Mouse (Mus musculus): ENCODE results near the gene Rbm8a. TPM values are rescaled to one million over a fixed set of nuclear protein-coding genes. Genes with fewer than 3 reads are reported as not detected.

The Rbm8a gene
- total RNA-seq, 2 experiments from 2014 or later: 68.8 to 72.9 TPM

DNA sequence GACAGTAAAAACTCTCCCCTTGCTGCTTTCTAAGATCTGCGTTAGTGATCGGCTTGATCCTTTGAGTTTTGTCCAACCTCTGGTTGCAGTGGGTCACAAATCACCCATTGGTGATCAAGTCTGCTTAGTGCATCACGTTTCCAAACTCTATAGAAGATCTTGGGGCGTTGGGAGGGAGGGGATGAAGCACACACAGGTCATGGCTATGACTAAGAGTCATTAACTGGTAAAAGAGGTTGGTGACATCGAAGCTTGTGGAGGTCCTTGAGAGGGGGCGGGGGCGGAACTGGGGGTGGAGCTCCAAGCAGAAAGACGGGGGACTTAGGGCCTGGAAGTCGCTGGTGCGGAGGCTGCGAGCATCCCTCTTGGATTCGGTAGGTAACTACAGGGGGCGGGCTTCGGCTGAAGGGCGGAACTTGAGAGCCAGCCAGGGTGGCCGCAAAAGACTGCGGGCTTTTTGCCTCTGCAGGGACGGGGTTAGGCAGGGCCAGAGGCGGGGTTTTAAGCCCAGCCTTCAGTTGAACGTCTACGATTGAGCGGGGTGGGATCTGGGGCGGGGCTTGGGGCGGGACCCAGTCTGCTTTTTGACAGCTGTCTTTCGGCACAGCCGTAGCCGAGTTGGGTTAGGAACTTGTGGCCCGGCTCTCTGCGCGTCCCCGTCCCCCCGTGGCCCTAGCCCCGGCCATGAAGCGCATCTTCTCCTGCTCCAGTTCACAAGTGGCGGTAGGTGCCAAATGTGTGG is 40.2 kb downstream of the Rbm8a start, which contains the start of gene Ankrd35:
Gene Ankrd35, plus strand, starts transcription at position 405 of the 742 bp plus-strand sequence.
- DNase-seq: peak; percentile 85

DNA sequence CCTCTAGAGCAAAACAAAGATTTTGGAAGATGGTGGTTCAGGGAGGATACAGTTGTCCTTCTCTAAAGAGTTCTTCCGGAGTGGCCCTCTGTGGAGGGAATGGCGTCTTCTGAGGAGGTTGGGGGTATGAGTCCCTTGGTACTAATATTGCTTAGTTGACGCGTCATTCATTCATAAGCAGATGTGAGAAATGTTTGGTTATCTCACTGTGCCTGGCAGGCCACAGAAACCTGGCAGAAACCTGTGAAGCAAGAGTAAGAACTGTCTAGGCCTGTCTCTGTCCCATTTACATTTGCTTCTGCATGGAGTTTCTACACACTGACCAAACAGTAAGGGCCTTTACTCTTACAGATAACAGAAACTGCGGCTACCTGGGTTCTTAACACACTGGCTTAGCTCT is 41.8 kb downstream of the Rbm8a start:
- DNase-seq: no peak

DNA sequence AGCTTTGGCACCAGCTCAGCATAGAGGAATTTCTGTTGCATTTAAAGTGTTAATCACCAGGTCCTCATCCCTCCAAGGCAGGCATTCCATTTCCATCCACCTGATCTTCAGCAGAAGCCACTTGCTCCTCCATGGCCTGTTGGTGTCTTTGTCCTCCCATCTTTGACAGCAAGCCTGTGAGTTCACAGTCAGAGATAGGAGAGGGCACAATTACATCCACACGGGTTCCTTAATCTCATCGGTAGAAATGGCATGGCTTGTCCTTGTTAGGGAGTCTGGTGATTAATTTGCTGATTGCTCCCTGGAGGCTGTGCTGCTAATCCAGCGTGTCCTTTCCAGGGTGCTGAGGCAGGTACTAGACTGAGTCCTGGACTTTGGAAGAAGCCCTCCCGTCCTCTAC is 43.8 kb downstream of the Rbm8a start:
- DNase-seq: no peak

DNA sequence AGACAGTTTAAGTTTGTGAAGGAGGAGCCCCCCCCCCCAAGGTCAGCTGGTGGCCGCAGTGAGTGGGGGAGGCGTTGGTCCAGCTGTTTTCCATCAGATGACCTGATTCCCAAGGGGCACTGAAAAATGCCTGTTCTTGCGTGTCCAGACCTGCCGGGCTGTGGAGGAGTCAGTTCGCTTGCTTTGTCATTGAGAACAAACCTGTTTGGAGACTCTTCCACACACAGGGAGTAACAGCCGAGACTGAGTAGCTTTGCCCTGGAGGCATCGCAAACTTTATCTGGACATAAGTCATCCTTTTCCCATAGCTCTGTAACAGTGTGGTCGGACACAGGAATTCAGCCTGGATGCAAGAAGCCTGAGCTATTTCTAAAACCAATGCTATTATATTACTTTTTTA is 44.7 kb downstream of the Rbm8a start:
- DNase-seq: no peak

DNA sequence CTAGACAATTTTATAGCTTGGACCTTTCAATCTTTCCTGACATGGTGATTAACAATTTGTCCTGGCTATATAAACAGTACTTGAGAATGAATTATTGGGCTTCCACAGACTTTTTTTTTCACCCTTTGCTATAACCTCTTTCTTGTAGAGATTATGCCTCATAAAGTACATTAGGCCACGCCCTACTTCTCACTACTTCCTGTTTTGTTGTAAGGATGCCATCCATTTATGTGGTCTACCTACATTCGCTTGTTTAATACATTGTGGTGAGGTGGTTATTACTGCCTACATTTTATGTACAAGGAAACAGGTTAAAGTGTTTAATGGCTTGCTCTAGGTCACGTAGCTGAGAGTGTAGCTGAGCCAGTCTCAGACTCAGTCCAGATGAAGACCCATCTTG is 45.4 kb downstream of the Rbm8a start:
- DNase-seq: no peak

DNA sequence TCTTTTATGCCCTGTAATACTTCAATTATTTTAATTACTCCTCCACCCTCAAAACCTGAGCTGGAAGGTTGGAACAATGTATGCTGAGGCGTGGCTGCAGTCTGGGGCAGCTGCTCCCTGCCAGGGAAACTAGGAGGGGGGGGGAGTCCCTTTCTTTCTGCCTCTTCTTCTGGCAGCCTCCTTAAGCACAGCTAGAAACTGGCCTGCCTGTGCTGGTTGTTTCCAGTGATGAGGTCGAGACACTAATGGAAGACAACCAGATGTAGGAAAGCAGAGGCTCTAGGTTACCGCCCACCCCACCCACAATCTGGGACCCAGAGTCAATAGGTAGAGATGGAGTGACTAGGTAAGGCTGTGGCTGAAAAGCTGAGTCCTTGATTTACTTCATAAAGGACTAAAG is 46.0 kb downstream of the Rbm8a start:
- DNase-seq: no peak

DNA sequence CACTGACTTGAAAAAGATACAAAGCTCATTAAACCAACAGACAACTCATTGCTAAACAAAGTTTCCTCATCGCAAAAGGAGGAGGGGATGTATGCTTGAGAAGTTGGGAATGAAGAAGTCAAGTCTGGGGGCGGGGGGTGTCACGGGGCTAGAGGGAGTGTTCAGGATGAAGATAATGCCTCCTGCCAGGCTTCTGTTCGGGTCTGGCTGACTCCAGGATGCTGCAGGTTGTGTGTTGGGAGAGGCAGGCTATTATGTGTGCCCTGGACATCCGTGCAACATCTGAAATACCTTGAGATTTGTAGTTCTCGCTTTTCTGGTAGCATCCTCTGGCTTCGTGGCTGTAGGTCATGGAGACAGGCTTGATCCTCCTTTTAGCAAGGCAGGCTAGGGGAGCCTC is 48.7 kb downstream of the Rbm8a start:
- no peak for DNase-seq

DNA sequence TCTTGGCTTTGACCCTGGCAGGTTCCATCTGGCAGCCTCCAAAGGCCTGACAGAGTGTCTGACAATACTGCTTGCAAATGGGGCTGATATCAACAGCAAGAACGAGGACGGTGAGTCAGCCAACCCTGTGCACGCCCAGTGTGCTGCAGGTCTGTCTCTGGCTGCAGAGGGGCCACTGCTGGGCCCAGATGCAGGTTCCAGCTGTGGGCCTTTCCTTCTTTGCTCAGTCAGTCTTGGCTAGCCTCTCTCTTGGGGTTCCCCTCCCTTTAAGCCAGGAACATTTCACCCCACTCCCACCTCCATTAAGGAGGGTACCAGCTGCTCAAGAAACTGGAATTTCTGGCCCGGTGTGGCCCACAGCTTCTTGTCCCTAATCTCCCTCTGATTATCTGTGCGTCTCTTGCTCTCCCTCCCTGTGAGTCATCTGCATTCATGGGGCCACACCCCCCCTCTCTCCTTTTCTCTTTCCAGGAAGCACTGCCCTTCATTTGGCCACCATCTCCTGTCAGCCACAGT is 49.5 kb downstream of the Rbm8a start:
- DNase-seq: peak; percentile 67

DNA sequence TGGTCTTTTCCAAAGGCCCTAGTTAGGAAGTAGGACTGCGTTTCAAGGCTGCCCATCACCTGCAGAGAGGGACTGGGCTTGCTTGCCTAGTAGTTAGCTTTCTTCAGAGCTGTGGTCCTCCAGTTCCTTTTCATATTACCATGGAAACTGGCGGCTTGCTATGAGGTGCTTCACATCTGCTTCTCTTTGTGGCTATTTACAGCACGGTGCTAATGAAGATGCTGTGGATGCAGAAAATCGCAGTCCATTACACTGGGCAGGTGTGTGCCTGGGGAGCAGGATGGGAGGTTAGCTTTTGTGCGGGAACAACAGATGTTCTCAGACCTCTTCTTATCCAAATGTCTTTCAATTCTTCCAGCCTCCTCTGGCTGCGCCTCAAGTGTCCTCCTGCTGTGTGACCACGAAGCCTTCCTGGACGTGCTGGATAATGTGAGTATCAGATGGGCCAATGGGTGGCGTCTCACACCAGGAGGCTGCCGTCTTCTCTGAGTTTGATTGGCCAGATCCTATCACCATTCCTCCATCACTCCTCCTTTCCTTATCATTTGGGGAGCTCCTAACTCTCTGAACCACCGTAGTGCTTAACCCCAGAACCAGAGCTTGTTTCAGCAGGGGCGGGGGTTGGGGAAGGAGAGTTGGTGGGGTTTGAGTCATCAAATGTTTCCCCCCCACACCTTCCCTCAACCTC is 50.7 kb downstream of the Rbm8a start:
- DNase-seq: no peak

Other genes starting within 250 kb of the Rbm8a start
- gene BC107364, start 177.6 kb upstream of the Rbm8a start, total RNA-seq (2021): not detected
- 10 to 100 TPM; 14.0 to 29.6 TPM for gene Hfe2, start 104.8 kb upstream of the Rbm8a start, total RNA-seq (2021)
- gene Txnip, start 72.0 kb upstream of the Rbm8a start, total RNA-seq (2021): 100 to 1,000 TPM; 601 to 945 TPM
- gene Gm16253, start 52.9 kb upstream of the Rbm8a start, total RNA-seq (2021): under 1 TPM in 1 of 2 experiments, not detected in 1; 0.61 TPM
- gene Polr3gl, start 35.8 kb upstream of the Rbm8a start, total RNA-seq (2021): 10 to 100 TPM; 29.3 to 34.3 TPM
- under 1 TPM; 0.54 to 0.55 TPM for gene Ankrd34a, start 33.3 kb upstream of the Rbm8a start, total RNA-seq (2021)
- 10 to 100 TPM; 33.3 to 42.6 TPM for gene Lix1l, start 28.8 kb upstream of the Rbm8a start, total RNA-seq (2021)
- gene Pex11b, start 5.4 kb downstream of the Rbm8a start, total RNA-seq (2021): 10 to 100 TPM; 46.7 to 48.4 TPM
- under 1 TPM; 0.24 to 0.33 TPM for gene Gm42957, start 5.5 kb downstream of the Rbm8a start, total RNA-seq (2021)
- 1 to 10 TPM; 1.8 to 2.0 TPM for gene Itga10, start 15.7 kb downstream of the Rbm8a start, total RNA-seq (2021)
- 1 to 10 TPM; 1.5 to 1.9 TPM for gene Ankrd35, start 40.2 kb downstream of the Rbm8a start, total RNA-seq (2021)
- 10 to 100 TPM; 22.0 to 32.0 TPM for gene Pias3, start 66.5 kb downstream of the Rbm8a start, total RNA-seq (2021)
- gene Nudt17, start 78.6 kb downstream of the Rbm8a start, total RNA-seq (2021): 1 to 10 TPM; 3.1 to 5.3 TPM
- 10 to 100 TPM; 28.0 to 32.7 TPM for gene Polr3c, start 97.7 kb downstream of the Rbm8a start, total RNA-seq (2021)
- 10 to 100 TPM; 34.1 to 35.7 TPM for gene Rnf115, start 97.7 kb downstream of the Rbm8a start, total RNA-seq (2021)
- gene Pdzk1, start 199.4 kb downstream of the Rbm8a start, total RNA-seq (2021): 1 to 10 TPM; 4.9 to 9.1 TPM
- gene Cd160, start 199.4 kb downstream of the Rbm8a start, total RNA-seq (2021): under 1 TPM; 0.27 to 0.39 TPM